Mouse (Mus musculus) embryonic fibroblast, embryonic 13.5 days (primary cell): ENCODE results near the gene Grap.

ENCODE experiments used
- CTCF ChIP-seq: IDR thresholded peaks from 2 replicates; pipeline ENCODE4 v1.5.1; 2011; ENCODE audit warnings: mild to moderate bottlenecking, control low read depth, low read length, moderate library complexity, borderline replicate concordance; ENCODE audit not compliant: insufficient read depth
- POLR2A ChIP-seq: IDR thresholded peaks from 2 replicates; pipeline ENCODE4 v1.6.1; 2011; ENCODE audit warnings: low read depth, mild to moderate bottlenecking, control low read depth, low read length, moderate library complexity

DNA sequence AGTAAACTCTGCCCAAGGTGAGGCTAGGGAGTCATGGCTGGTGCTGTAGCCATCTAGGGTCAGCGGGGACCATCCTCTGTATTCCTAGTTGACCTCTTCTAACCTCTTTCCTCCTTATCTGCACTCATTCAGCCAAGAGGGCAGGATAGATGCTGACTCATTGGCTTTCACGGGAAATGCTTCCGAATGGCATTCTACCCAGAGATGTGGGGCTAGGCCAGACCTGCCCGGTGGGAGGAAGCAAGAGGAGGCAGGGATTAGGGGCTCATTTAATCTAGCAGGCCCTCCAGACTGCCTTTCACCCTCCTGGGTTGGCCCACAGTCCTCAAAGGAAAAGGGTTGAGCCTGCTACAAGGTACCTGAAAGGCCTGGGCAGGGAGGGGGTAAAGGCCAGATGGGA, 53.2 kb downstream of the Grap start:
- TF ChIP-seq CTCF = no peak
- TF ChIP-seq POLR2A = no peak
